Mouse (Mus musculus) forebrain, embryonic 16.5 days (tissue): ENCODE measurements around the gene Cyp2b23. TPM values are rescaled to one million over a fixed set of nuclear protein-coding genes. Genes with fewer than 3 reads are reported as not detected.
"Not testable (repeated sequence)": the region's sequence is repeated elsewhere in the genome, so short reads cannot be mapped to it uniquely, and the experiment has no call there.

Experiments used
- ATAC-seq: fragments of 200-750 bp; cut with Nextera tagmentation; 2 replicates; pipeline ENCODE4 v1.8.0; 2017; ENCODE audit warnings: mild to moderate bottlenecking, moderate library complexity
- H3K27ac ChIP-seq: fragments of 300-500 bp; sonication (generic); 2 replicates; pipeline ENCODE4 v1.5.1; 2014; ENCODE audit warnings: low read length, control low read depth
- H3K27me3 ChIP-seq: fragments of 300-500 bp; sonication (generic); replicated peaks from 2 replicates; pipeline ENCODE4 v1.6.1; 2014; ENCODE audit warnings: low read length; ENCODE audit not compliant: control insufficient read depth, insufficient read depth
- H3K36me3 ChIP-seq: fragments of 300-500 bp; sonication (generic); 2 replicates; pipeline ENCODE4 v1.6.1; 2014; ENCODE audit not compliant: control insufficient read depth, insufficient read depth
- H3K4me1 ChIP-seq: fragments of 300-500 bp; sonication (generic); replicated peaks from 2 replicates; pipeline ENCODE4 v1.6.1; 2014; ENCODE audit warnings: low read length; ENCODE audit not compliant: control insufficient read depth, insufficient read depth
- H3K4me2 ChIP-seq: fragments of 300-500 bp; sonication (generic); 2 replicates; pipeline ENCODE4 v1.6.1; 2014; ENCODE audit warnings: mild to moderate bottlenecking, low read length, control low read depth
- H3K4me3 ChIP-seq: fragments of 300-500 bp; sonication (generic); replicated peaks from 2 replicates; pipeline ENCODE4 v1.5.1; 2014; ENCODE audit warnings: mild to moderate bottlenecking, low read length, control low read depth
- H3K9ac ChIP-seq: fragments of 300-500 bp; sonication (generic); replicated peaks from 2 replicates; pipeline ENCODE4 v1.6.1; 2014; ENCODE audit warnings: low read depth, low read length, control low read depth
- H3K9me3 ChIP-seq: fragments of 300-500 bp; sonication (generic); 2 replicates; pipeline ENCODE4 v1.6.1; 2016; ENCODE audit warnings: low read length; ENCODE audit not compliant: control insufficient read depth
- WGBS: fragments of 180-500 bp; shearing (Covaris S2); extraction: QIAGEN DNeasy Blood & Tissue Kit; methylation state at CpG from one replicate; pipeline ENCODE4 v1.1.7; 2014; 5-methylcytosine and 5-hydroxymethylcytosine counted together
- polyA plus RNA-seq: library from polyadenylated mRNA; unstranded; fragments of >200 nt; fragmentation: Nextera tagmentation; extraction: Ambion mirVana; gene quantifications from 2 replicates; pipeline ENCODE4 v1.2.1, GENCODE M21; 2015

Cyp2b23 gene
- not detected in 2 replicates for polyA plus RNA-seq

DNA sequence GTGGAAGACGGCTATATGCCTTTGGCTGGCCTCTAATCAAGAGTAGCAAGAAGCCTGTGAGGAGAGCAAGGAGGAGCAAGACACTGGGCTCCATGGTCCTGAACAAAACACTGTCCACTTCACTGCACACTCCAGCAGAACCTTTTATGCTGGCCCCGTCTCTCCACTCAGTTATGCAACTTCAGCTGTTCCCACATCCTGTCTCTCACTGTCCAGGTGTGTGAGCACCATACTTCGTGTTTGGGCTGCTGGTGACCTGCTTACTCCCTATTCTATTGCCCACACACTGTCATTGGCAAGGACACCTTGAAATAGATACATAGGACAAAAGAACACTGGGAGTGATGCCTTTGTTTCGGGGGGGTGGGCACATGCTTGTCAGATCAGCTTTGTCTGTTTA is at the start of gene Cyp2b23:
Cyp2b23 (minus strand) TSS at position 101 of the 400 bp plus-strand sequence.
- H3K27ac ChIP-seq: no peak within 1 kb of the TSS
- H3K4me1 ChIP-seq: no peaks in the 10 kb centered on the region
- H3K36me3 ChIP-seq: no peaks in the 10 kb centered on the region
- H3K27me3 ChIP-seq: no peaks in the 10 kb centered on the region
- 77% methylated on average over 4 of the region's 4 CpGs for WGBS
- H3K9me3 ChIP-seq: no peaks in the 10 kb centered on the region
- no peak within 1 kb of the TSS for H3K9ac ChIP-seq
- no peak for ATAC-seq
- no peak within 1 kb of the TSS for H3K4me3 ChIP-seq
- no peak within 1 kb of the TSS for H3K4me2 ChIP-seq

- Histone ChIP-seq H3K4me1 (no peaks in the 10 kb centered on the region), H3K27me3 (no peaks in the 10 kb centered on the region), H3K9ac (no peak overlapping the region), H3K4me3 (no peak overlapping the region), H3K36me3 (no peaks in the 10 kb centered on the region), H3K9me3 (peaks cover 2% of the 10 kb centered on the region; the same call in 1 of the 2 replicates), H3K4me2 (no peak overlapping the region), H3K27ac (no peak overlapping the region)
- WGBS: 89% methylated on average over 11 of the region's 11 CpGs
- no peak for ATAC-seq
Measured at GRCm38 (mm10) chr7:26711061-26711460, 24.8 kb upstream of the Cyp2b23 start.

GRCm38 (mm10) chr7:26707061-26707460 is 20.8 kb upstream of the Cyp2b23 start:
- H3K4me3 ChIP-seq: no peak overlapping the region
- no peaks in the 10 kb centered on the region for H3K36me3 ChIP-seq
- 42% methylated on average over 11 of the region's 11 CpGs for WGBS
- no peak overlapping the region for H3K27ac ChIP-seq
- H3K4me1 ChIP-seq: no peaks in the 10 kb centered on the region
- no peaks in the 10 kb centered on the region for H3K27me3 ChIP-seq
- no peak overlapping the region for H3K9ac ChIP-seq
- no peak for ATAC-seq
- no peak overlapping the region for H3K4me2 ChIP-seq
- H3K9me3 ChIP-seq: no peaks in the 10 kb centered on the region

DNA sequence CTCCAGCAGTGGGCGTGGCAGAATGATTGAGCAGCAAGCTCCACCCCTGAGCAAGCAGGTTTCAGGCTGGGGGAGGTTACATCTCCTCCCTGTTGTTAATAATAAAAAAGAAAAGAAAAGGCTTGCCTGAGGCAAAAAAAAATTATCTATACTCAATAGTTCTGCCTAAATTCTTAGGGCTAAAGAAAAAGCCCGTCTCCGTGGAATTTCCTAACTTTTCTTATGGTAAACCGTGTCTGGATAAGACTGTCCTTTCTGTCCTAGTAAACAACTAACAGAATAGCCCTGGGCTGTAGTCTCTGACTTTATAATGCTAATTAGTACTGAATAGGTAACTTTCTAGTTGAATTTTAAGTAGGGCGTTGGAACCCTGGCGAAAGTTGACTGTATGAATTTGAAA is 20.0 kb upstream of the Cyp2b23 start:
- H3K36me3 ChIP-seq, H3K4me3 ChIP-seq, H3K9ac ChIP-seq, H3K9me3 ChIP-seq, H3K27ac ChIP-seq, H3K27me3 ChIP-seq, H3K4me1 ChIP-seq, H3K4me2 ChIP-seq, ATAC-seq: not testable (repeated sequence)
- WGBS: 27% methylated on average over 6 of the region's 6 CpGs

DNA sequence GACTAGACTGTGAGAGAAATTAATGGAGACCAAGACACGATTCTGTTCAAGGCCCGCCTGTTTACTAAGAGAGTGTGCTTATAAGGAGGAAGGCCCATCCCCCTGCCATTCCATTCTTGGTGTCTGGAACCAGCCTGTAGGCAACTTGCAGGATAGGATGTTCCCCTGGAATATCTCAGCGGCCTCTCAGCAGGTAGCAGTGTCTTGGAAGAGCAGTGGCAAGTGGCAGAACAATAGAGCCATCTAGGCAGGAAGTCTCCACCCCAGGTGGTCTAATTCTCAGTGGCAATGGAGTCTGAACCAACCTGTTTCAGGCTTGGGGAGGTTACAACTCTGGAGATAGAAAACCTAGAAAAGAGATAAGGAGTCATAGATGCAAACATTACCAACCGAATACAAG is 13.9 kb upstream of the Cyp2b23 start:
- ATAC-seq: no peak
- H3K36me3 ChIP-seq: no peaks in the 10 kb centered on the region
- no peaks in the 10 kb centered on the region for H3K9me3 ChIP-seq
- 81% methylated on average over 4 of the region's 4 CpGs for WGBS
- no peak overlapping the region for H3K4me3 ChIP-seq
- H3K9ac ChIP-seq: no peak overlapping the region
- no peaks in the 10 kb centered on the region for H3K4me1 ChIP-seq
- H3K27ac ChIP-seq: no peak overlapping the region
- no peaks in the 10 kb centered on the region for H3K27me3 ChIP-seq
- H3K4me2 ChIP-seq: no peak overlapping the region

GRCm38 (mm10) chr7:26685713-26686112 is 524 bp downstream of the Cyp2b23 start:
- Histone ChIP-seq H3K27ac (no peak overlapping the region), H3K4me1 (no peaks in the 10 kb centered on the region), H3K27me3 (no peaks in the 10 kb centered on the region), H3K9me3 (no peaks in the 10 kb centered on the region), H3K9ac (no peak overlapping the region), H3K36me3 (no peaks in the 10 kb centered on the region), H3K4me3 (no peak overlapping the region), H3K4me2 (no peak overlapping the region)
- 75% methylated on average over 2 of the region's 2 CpGs for WGBS
- ATAC-seq: no peak

GRCm38 (mm10) chr7:26667466-26667865 is 18.8 kb downstream of the Cyp2b23 start:
- H3K36me3 ChIP-seq, H3K9ac ChIP-seq, H3K9me3 ChIP-seq, H3K4me1 ChIP-seq, H3K27me3 ChIP-seq, H3K4me2 ChIP-seq, H3K27ac ChIP-seq, ATAC-seq, H3K4me3 ChIP-seq: not testable (repeated sequence)
- WGBS: 50% methylated on average over 1 of the region's 2 CpGs

- WGBS: 82% methylated on average over 5 of the region's 5 CpGs
- Histone ChIP-seq H3K9me3 (0 out of 2 replicates have a peak, but pooled peaks cover 2% of the 10 kb centered on the region), H3K36me3 (no peaks in the 10 kb centered on the region), H3K4me3 (no peak overlapping the region), H3K4me1 (no peaks in the 10 kb centered on the region), H3K9ac (no peak overlapping the region), H3K27me3 (no peaks in the 10 kb centered on the region), H3K27ac (no peak overlapping the region), H3K4me2 (no peak overlapping the region)
- no peak for ATAC-seq
Measured at GRCm38 (mm10) chr7:26666011-26666410, 20.2 kb downstream of the Cyp2b23 start.

DNA sequence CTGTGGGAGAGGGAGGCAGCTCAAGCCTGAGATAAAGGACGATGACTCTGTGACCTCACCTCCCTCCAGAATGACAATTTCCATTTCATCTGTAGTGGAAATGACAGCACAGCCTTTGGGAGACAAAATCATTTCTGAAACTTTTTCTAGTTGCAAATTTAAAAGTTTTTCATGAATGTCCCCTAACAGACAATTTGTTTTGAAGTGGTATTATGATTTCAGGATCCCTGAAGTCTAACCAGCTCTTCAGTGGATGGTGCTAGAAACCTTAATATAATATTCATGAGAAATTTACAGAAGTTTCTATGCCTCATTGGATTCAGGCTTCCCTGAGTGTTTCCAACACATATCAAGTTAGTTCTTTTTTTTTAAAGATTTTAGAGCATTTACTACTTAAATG is 67.9 kb downstream of the Cyp2b23 start, which contains the start of gene Vmn1r185:
Vmn1r185 (minus strand) TSS at position 101 of the 400 bp plus-strand sequence.
- not testable (repeated sequence) for ATAC-seq, H3K27me3 ChIP-seq, H3K4me3 ChIP-seq, H3K4me1 ChIP-seq, H3K27ac ChIP-seq, H3K9ac ChIP-seq, H3K36me3 ChIP-seq, H3K9me3 ChIP-seq, H3K4me2 ChIP-seq
- WGBS: 82% methylated on average over 1 of the region's 1 CpGs
